Mouse (Mus musculus) spleen, postnatal 36 days (tissue): Measurements from ENCODE around the gene Gm10309.

Experiments
- DNase-seq, 2 experiments: peaks; one replicate each; pipeline ENCODE4 v3.0.0; 2022; ENCODE audit warnings: low spot score in 2 of 2, mixed read lengths in 1 of 2

Gene Gm10309

DNA sequence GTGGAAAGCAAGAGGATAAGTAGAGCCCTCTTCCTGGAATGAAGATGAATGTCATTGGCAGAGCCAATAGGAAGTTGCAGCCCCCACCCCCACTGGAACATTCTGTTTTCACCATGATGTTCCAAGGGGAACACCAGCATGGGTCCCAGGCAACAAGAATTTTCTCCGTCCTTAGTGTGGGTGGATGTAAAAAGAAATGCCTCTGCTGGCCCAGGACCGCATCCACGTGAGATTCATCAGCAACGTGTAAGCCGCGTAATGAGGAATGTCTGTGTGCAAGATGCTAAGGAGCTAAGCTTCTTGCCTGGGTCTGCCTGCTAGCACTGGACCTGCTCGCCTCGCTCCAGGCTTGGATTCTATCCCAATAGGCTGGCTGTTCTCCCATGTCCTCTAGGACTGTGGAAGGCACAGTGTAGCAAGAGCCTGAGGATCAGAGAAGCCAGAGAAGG lies at the start of gene Gm10309:
Gene Gm10309, minus strand, starts transcription at position 50 of the 449 bp plus-strand sequence.
- DNase-seq: no peak

DNA sequence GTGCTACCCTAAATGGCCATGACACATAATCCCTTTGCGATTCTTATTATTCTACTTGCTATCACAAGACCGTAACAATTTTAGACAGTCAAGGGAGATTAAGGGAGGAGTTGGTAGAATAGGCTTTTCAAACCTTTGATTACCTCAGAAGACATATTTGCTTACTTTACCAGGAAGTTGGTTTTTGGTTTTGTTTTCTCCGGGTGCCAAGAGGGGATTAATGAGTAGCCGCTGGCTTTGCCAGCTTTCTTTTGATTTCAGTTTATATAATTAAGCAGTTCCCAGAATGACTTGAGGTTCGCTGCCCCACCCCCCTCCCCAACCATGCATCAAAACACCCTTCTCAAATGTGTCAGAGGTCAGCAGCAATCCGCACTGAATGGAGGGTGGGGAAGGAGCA lies 47.0 kb upstream of the Gm10309 start:
- no peak for DNase-seq

DNA sequence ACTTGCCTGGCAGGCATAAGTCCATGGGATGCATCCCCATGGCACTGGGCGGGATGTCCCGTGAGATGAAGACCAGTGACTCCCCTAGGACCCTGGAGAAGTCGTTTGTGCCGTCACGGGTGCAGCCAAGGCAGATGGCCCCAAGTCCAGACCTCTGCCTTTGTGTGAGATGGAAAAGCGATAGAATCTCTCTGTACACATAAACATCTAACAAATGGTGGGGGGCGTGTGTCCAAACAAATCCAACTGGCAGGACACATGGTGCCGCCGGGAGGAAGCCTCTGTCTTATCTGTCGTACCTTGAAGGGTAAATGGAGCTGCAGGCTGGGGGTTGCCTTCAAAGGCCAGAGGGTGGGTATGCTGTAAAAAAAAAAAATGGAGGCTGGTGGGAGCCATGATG lies 46.5 kb upstream of the Gm10309 start:
- no peak for DNase-seq

DNA sequence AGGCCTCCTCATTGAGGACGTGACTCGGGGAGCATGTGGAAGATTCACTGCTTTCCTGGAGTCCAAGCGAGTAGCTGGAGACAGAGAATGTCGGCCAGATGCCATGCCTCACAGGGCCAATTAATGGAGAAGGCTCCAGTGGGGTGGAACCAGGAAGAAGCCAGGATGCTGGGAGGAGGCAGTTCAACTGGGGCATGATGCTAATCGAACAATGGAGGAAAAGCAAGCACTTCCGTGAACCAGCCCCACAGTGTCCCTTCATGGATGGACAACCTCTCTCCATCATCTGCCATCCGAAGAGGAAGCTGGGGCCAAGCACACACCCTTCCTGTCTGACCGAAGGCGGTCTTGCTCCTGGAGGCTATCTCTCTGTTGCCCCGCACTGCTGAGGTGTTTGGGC lies 44.1 kb upstream of the Gm10309 start:
- DNase-seq: no peak

DNA sequence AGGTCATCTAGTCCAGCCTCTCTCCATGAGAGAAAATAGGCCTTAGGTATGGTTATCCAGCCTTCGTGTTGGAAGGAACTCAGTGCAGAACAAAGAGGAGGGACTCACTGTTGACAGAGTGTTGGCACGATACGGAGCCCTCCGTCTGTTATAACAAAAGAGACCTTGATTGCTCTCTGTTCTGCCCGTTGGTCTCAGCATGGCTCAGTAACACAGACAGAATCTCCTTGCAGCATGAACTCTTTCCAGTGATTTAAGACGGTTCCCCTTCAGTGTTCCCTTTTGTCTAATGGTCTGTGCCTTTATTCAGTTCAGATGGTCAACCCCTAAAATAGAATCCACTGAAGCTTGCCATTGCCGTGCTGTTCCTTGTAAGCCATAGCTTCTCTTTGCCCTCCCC lies 41.5 kb upstream of the Gm10309 start:
- DNase-seq: no peak

DNA sequence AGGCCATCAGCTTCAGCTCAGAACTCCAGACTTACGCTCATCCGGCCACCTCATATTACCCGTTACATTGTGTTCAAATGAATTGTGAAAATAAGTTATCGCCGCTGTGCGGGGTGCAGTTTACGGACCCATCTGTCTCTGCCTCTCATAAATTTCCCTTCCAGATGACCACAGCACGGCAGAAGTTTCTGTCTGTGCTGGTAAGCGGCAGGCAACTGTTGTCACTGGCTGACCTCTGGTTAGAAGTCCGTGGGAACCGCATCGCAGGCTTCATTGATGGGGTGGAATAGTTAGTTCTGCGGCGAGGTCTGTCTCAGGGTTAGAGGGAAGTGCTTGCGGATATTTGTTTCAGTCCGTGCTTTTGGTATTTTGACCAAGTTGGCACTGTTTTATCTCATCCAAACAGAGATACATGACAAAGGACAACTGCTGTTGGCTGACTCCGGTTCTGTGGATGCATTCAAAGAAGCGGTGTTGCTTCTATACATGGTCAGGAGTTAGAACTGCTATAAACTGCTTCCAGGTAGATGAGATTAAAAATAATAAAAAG lies 34.9 kb upstream of the Gm10309 start:
- DNase-seq: no peak

DNA sequence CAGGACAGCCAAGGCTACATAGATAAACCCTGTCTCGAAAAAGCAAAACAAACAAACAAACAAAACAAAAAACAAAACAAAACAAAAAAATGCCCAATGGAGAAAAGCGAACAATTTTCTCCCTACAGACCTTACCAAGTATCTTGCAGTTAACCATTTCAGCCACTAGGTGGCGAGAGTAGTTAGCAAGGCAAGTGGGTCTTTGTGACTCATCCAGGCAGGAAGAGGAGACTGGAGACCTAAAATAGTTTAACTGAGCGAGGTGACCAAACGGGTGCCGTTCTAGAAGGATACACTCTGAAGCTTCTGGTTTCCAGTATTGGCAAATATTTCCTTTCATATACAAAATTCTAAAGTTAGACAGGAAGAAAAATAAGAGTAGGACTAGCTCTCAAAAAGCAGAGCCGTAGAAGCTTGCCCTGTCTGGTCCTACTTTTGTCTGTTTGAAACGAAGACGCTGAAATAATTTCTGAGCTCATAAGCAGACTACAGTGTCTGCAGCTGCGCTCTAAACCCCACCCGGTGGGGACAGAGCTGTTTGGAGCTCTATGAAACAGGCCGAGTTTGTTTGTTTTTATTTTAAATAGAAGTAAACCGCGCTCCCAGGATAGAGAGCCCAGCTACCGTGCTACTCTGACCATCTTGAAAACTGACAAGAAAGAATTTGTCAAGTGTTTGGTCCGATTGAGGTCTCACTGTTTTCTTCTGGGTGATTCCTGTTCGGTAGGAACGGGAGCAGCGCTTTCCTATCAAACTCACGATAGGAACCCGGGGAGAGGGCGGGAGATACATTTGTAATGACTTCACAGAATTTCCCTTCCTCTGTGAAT lies 31.0 kb upstream of the Gm10309 start:
- peak; percentile 47 to 71 for DNase-seq

DNA sequence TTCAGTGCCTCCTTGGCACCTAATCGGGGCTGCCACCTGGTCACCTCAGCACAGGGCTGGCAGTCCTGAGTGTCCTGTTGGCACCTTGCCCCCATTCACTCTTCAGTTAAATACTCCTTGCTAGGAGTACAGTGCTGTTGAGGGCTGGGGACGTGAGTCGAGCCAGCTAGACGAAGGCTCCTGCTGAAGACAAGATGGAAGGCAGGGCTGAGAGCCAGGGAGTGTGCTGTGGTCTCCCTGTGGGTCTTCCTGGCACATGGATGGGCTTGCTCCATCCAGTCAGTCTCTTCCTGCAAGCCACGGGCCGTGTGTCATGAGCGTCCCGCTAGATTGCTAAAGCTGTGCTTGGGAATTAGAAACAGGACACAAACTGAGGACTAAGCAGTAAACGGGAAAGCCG lies 30.1 kb upstream of the Gm10309 start:
- DNase-seq: no peak

DNA sequence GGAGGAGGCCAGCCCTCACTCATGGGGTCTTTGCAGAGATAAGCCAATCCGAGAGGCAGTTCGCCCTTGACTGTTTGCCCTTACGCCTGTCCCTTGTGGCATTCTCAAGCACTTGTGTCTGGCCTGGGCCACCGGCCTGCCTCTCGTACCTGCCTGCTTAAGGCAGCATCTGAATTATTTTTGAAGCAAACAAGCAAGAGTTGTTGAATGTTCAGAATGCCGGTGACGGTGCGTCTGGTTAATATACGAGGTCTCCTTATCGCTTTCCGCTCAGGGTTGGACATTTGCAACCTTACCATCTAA lies 28.5 kb upstream of the Gm10309 start:
- no peak for DNase-seq

DNA sequence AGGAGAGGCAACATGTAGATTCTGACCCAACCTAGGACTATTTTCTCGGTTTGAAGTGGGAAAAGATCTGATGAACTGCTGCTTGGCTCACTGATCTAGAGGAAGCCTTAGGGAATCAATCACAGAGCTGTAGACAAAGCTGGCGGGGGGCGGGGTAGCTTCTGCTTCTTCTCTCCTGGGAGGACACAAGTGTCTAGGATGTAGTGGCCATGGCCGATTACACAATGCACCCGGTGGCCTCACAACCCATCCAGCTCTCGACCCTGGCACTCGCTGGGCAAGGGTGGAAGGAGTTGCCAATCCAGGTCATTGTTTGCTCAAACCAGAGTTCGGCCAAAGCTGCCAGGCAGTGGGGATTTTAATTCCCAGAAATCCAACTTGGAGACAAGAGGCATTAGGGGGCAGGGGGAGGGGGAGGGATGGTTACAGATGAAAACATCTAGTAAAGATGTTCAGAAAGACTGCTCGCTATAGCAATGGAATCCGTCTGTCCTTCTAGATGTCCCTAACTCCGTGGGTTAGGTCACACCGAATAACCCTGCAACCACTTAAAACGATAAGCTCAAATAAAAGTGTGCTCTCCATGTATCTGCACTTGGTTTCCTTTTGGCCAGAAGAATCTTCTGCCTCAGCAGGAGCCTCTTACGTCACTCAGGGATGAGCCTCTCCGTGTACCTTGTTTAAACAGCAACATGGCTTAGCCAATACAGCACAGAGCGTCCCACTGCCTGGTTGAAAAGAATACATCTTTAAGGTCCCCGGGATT lies 27.9 kb upstream of the Gm10309 start:
- no peak for DNase-seq

DNA sequence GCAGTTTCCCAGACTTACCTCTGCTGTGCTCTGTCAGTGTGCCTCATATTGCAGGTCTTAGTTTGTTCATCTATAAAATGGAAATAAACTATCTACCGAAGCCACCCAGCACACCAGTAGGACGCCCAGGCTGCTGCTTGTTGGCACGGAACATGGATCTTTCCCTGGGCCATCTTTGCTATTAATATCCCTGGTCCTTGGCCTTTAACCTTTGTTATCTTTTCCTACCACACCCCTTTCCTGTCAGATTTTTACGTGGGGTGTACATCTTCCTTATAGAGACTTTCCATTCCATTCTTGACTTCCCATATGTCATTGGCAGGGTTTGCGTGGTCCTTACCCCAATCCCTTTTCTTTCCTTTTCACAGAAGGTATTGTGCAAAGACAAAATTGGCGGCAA lies 26.2 kb upstream of the Gm10309 start:
- DNase-seq: no peak

DNA sequence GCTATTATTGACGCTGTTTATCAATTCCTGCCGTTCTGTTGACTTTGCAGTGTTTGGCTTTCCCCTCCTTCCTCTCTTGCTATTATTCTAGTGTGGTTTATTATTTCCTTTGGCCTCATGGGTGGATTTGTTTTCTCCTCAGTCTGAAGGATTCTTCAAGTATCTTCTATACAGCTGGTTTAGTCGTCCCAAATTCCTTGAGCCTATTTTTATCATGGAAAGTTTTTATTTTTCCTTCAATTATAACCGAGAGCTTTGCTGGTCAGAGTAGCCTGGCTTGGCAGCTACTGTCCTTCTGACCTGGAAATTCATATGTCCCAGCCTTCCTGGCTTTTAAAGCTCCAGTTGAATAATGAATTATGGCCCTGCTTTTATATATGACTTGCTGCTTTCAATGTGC lies 24.4 kb upstream of the Gm10309 start:
- no peak for DNase-seq

DNA sequence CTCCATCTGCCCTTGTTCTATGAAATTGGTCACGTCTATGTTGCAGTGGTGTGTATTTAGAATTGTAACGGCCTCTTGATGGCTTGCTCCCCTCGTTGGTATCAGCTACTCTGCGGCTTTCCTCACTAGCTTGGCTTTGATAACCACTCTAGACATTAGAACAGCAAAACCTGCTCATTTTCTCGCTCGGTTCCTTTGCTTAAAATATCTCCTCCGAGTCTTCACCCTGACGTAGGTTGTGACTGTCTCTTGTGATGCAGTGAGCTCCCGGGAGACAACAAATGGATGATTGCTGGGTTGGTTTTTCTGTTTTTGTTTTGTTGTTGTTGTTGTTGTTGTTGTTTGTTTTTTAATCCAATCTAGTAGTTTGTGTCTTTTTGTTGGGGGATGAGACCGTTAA lies 24.0 kb upstream of the Gm10309 start:
- no peak for DNase-seq

DNA sequence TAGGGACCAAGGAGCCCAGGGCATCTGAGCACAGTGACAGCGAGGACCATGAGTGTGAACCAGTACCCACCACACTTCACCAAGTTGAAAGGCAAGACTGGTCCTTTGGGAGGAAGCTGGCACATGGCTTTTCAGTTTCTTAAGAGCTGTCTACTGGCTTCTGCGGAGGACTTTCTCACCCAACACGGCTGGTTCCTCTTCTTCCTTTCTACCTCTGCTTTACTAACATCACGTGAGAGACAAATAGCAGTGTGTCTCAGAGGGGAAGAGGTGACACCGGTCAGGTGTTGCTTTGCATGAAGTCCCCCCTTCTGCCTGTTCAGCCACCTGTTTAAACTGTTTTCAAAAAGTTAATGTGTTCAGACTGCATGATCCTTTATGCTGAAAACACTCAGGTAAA lies 22.3 kb upstream of the Gm10309 start:
- peak; percentile 53 to 61 for DNase-seq

DNA sequence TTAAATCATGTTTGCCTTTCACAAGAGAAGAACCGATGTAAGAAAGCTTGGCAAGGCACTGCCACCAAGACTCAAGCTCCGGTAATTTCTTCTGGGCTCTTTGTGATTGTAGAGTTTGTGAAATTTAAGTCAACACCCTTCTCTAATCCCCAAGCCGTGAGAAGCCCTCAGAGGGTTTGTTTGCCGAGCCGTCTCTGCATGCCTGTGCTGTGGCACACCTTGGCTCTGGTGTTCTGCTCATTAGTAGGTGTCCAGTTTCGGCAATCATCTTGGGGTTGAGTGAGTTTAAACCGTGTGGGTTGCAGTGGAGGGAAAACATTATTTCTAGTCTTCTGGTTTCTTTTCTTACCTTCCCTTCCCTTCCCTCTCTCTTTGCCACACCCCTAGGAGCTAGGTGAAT lies 21.0 kb upstream of the Gm10309 start:
- DNase-seq: no peak

DNA sequence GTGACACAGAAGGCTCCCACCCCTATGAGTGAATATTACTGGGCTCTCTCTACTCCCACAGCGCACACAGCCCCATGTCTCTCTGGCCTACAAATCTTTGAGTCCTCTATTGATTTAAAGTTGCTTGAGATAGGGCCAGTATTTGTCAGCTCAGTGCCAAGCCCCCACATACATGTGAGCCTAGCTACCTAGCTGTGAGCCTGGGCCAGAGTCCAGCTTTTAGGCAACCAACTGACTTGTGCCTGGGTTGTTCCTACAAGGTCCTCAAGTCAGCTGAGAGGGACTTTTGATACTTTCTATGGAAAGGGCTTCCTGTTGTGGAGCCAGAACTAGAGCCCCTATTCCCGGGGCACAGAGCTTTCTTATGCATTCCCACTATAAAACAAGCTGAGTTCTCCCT lies 20.0 kb upstream of the Gm10309 start:
- DNase-seq: no peak

DNA sequence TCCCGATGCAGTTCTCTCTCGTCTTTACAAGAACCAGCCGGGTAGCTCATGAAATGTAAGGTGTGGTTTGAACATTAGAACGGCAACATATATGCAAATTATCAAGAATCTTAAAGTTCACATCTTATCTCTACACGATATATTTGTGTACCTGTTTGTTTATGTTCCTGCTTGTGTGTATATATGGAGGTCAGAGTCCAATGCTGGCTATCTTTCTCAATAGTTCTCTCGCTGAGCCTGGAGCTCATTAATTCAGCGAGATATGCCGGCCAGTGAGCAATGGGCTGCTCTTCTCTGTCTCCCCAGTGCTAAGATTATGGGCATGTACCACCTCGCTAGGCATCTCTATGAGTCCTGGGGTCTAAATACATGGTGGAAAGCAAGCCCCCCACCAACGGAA lies 18.8 kb upstream of the Gm10309 start:
- DNase-seq: no peak

DNA sequence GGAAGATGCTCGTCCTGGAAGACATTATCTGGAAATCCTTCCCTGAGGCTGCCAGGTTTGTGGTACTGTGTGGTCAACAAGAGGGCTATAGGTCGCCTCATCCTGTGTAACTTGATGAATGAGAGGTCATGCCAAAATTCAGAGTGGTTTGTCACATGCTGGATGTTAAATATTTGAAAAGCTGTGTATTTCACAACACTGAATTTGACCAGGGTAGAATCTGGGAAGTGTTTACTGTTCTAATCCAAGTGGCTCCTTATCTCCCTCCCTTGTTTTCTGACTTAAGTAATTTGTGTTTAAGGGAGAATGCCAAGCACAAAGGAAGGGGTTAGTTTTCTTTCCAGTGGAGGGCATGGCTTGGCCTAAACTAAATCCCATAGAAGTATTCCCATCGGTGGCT lies 18.3 kb upstream of the Gm10309 start:
- DNase-seq: no peak

DNA sequence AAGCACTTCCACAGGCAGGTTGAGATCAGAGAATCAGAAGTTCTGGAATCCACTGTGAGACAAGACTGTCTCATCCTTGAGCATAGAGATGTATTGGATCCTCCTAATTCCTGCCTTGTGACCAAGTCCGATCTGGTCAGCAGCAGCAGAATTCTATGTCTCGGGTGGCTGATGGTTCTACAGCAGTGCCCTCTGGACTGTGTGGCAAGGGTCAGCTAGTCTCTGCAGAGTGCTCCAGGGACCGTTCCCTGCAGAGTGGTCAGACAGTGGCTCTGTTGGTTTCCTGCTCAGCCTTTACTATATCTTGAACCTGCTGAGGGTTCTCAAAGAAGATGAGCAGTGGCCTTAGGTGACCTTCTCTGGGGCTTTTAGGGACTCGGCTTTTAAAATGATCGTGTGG lies 17.6 kb upstream of the Gm10309 start:
- no peak for DNase-seq

DNA sequence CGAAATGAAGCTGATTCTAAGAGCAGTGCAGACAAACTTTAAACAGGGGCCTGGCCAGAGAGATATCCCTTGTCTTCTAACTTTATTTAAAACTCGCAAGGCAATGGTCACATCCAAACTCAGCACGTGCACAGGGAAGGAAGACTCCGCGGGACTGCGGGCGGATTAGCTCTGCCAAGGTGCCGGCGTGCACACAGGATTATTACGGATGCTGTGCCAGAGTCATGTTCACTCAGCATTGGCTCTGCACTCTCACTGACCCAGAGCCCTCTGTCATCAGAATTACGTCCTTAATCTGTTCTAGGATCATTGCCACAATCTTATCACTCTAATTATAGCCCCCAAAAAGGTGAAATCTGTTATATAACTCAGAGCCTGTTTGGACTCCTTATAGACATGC lies 16.2 kb upstream of the Gm10309 start:
- DNase-seq: no peak

DNA sequence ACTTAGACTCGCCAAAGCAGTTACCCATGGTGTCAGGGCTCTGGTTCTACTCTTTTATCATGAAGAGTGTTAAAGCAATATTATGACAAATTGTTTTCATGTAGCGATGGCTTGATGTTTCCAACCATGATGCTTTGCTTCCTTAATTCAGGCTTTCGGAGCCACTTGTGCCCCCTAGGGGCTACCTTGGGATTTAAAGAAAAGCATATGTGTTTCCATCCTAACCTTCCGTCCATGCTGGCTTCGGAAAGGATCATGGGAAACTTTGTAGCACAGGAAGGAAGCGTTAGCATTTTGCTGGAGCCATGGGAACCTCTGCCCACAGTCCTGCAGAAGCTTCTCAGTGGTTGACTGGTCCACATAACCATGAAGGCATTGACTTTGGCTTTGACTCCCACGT lies 13.6 kb upstream of the Gm10309 start:
- DNase-seq: no peak

DNA sequence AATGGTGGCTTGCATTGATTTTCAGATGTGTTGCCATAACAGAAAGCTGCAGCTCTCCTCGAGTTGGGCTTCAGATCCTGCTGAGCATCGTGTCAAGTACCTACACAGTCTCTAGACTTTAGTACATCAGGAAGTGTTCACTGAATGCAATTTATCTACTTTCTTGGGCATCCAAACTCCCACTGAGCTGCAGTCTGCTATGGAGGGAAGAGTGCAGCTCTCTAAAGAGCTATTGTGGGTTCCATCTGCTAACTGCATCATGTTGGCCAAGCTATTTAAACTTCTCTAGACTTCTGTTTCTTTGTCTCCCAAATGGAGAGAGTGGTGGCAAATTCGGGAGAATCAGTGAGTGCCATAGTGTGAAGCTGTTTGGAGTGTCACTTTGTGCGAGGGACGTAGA lies 11.6 kb upstream of the Gm10309 start:
- no peak for DNase-seq

DNA sequence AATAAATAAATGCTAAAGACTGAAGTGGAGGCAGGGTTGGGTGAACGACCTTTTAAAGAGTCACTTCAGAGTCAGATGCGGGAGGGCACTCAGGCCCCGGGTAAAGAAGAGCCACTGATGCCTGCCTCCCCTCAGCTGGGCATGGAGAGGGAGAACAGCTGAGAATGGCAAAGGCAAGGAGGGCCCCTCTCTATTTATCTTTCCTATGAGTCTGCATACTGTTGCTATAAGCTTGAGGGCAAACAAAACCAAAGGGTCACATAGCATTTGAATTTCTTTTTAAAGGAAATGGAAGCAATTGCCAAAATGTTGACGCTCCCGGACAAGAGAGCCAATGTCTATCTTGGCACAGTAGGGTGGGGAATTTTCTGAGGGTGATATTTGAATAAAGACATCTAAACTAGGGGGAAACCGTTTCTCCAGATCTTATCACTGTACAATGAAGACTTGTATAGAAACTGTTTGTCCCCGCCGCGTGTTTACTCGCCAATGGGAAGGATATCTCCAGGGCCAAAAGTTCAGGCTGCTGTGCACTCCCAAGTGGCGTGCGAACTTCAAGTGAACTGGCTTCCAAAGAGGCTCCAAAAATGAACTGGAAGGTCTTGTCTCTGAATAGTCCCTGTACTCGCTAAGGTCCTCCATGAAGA lies 10.1 kb upstream of the Gm10309 start:
- no peak for DNase-seq
